Mouse (Mus musculus) kidney, adult 9 months (tissue): ENCODE data around the gene Acot6.

Experiments used
- DNase-seq: peaks from one replicate; pipeline ENCODE4 v3.0.0; 2022

Acot6 gene

GRCm38 (mm10) chr12:84107692-84108091 is 7.2 kb downstream of the Acot6 start:
- no peak for DNase-seq

DNA sequence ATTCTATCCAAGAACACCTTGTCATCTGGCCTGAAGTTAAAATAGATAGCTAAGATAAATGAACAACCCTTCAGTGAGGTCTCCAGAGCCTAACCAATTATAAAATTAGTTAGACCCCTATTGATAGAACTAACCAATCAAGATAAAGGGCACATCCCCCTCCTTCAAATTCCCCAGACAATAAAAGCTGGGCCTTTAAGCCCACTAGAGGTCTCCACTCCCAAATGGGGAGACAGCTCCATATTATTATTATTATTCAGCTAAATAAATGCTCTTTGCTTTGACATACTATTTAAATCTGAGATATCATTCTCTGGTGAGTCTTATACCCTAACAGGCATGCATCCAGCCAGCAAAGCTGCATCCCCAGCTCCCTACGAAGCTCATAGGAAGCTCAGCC is 9.5 kb downstream of the Acot6 start:
- DNase-seq = no peak

GRCm38 (mm10) chr12:84110814-84111213 is 10.4 kb downstream of the Acot6 start:
- DNase-seq = no peak

DNA sequence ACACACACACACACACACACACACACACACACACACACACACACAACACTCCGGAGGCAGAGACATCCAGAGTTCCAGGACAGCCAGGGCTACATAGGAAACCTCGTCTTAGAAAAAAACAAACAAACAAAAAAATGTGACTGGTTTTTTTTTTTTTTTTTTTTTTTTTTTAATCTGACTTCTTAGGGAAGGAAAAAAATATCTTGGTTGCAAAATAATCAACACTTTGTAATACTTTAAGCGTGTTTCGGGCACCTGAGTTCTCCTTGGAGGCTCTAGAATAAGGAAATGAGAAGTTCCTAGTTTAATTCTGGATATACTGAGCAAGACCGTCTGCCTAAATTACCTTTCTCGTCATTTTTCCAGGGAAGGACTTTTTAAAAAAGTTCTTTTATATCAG is 13.2 kb downstream of the Acot6 start:
- DNase-seq = no peak

GRCm38 (mm10) chr12:84114153-84114994 is 13.9 kb downstream of the Acot6 start, which contains the start of gene Dnal1:
Gene Dnal1 (plus strand): TSS chr12:84114366.
- DNase-seq = peak; percentile 92

DNA sequence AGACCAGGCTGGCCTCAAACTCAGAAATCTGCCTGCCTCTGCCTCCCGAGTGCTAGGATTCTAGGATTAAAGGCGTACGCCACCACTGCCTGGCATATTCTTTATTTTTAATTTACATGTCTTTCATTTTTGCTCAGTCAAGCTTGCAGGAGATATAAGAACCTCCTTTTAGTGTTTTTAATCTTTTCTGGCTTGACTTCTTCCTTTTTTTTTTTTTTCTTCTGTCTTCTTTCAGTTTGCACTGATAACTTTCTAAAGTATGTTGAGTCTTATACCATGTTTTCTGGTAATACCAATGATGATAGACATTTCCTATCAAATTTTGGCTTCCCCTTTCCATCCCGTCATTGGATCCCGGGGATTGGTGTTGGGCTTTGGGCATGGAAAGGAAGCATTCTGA is 19.1 kb downstream of the Acot6 start:
- DNase-seq = no peak

- no peak for DNase-seq
Measured at GRCm38 (mm10) chr12:84125892-84126291, 25.4 kb downstream of the Acot6 start.

DNA sequence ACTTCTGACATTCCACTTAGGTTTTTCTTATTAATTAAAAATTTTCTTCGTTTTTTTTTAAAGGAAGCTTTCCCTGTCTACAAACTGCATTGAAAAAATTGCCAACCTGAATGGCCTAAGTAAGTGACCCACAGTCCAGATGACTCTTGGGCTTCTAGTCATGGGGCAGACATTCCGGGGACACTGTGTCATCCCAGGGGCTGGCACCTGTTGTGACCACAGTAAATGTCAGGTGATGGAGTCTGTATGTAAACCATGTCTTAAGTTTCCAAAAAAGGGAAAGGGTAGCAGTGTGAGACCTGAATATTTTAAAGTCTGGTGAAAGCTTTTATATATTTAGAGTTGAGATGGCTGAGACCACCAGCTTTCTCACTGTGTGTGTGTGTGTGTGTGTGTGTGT is 26.4 kb downstream of the Acot6 start:
- DNase-seq = no peak

GRCm38 (mm10) chr12:84128576-84128975 is 28.1 kb downstream of the Acot6 start:
- no peak for DNase-seq

DNA sequence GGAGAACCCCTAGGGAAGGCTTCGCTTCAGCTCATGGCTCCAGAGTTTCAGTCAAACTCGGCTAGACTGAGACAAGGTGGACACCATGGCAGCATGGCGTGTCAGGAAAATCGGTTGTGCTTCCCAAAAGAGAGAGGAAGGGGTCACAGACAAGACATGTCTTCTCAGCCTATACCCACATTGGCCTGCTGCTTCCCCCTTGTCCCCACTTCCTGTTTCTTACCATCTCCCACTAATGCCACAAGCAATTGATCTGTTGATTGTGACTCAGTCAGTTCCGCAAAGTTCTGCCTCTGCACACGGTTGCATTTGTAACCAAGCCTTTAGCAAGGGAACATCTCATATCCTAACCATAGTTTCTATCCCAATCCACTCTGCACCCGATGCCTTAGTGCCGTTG is 29.5 kb downstream of the Acot6 start:
- no peak for DNase-seq

- peak; percentile 54 for DNase-seq
Measured at GRCm38 (mm10) chr12:84132265-84132664, 31.8 kb downstream of the Acot6 start.

- no peak for DNase-seq
Measured at GRCm38 (mm10) chr12:84137131-84137530, 36.7 kb downstream of the Acot6 start.

DNA sequence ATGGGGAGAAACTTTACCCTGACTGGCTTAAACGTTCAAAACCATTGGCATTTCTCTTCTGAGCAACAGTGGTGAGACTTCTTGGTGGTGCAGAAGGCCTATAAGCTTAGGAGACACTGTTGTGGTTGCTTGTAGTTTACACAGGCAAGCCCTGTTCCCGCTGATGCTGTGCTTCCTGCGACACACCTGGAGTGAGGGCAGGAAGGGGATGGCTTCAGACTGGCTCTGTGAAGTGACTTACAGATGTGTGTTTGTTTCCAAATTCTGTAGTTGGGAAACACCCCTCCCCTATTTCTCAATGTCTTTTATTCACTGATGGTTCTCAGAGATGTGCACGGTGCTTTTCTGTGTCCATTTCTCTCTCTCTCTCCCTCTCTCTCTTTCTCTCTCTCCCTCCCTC is 39.7 kb downstream of the Acot6 start:
- no peak for DNase-seq

DNA sequence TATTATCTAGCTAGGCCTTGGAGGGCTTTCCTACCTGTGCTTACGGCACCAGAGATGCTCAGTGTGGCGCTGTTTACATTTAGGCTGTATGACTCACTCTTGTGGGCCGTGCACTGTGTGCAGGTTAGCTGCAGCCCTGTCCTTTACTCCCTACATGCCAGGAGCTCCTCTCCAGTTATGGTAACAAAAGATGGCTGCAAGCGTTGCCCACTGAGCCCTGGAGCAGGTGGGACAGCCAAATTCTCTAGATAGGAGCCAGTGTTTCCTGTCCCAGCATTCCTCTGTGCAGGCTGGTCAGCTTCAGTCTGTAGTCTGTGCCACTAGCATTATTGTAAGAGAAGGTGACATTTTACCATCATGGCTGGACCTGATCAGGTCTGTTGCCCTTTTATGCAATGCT is 40.8 kb downstream of the Acot6 start:
- DNase-seq = no peak

DNA sequence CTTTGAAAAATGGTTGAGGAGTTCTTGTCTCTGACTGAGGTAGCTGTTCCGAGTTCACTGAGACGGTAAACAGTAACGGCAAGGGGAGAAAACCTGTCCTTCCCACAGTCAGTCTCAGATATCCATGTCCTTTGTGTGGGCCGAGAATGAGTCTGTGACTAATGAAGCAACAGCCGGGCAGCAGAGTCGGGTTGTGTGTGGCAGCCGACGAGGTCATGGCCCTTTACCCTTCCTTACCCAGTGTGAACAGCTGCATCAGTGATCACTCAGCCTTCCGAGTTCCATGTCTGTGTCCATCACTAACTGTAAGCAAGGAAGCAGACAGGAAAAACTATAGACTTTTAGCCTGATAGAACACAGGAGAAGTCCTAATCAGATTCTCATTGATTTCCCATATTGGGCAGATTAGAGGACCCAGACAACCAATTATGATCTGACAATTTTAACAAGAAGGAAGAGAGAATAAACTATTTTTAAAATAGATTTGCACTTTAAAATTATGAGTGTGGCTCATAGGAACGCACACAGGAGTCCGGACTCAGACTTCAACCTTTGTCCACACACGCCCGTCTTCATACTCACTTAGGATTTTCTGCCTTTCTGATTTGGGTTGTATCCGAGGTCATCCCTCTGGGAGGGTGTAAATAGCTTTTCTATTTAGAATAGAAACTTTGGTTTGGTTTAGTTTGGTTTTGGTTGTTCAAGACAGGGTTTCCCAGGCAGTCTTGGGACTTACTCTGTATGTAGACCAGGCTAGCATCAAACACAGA is 42.0 kb downstream of the Acot6 start:
- peak; percentile 71 for DNase-seq

DNA sequence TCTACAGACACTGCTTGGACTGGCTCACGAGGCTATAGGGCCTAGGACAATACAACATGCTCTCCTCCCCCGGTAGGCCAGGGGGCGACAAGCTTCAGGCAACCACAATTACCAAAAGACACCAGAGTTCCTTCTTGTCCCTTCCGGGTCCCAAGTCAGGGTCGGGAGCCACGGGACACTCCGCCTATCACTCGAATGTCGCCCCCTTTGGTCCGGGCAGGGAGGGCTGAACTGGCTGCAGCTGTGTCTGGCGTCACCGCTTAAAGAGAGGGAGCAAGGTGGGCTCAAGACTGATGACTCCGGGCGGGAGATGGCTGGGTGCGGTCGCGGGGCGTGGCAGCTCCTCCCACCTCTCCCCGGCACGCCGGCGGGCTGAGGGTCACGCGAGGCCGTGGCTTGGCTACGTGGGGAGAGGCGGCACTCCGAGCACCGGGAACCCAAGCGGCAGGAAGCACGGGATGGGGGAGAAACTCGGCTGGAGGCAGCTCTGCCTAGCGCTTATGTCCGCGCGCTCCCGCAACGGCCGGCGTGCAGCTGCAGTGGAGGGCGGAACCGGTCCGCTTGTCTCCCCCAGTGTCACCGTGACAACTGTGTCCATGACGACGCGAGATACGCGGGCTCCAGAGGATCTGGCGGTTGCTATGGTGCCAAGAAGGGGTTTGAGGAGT is 47.6 kb downstream of the Acot6 start, which contains the start of gene Pnma1:
TSS of gene Pnma1 (minus strand) at position 536 of the 668 bp plus-strand sequence.
- DNase-seq = peak; percentile 53

DNA sequence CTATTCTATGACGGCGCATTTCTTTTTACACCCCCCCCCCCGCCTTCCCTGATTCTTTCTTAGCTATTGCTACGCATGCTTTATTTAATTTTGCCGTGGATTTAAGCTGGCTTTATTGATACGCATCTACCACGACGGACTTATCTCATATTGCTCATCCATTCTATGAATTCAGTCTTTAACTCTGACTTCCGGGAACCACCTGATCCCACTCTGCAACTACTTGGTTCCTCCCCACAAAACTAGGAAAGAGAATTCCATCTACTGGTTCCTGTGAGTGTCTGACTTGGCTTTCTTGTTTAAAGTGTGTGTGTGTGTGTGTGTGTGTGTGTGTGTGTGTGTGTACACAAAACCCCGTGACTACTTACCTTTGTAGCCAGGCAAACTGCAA is 48.2 kb downstream of the Acot6 start:
- DNase-seq = no peak

- no peak for DNase-seq
Measured at GRCm38 (mm10) chr12:84149971-84150370, 49.5 kb downstream of the Acot6 start.

GRCm38 (mm10) chr12:84150976-84151375 is 50.5 kb downstream of the Acot6 start:
- DNase-seq = no peak

- no peak for DNase-seq
Measured at GRCm38 (mm10) chr12:84151911-84152310, 51.5 kb downstream of the Acot6 start.

DNA sequence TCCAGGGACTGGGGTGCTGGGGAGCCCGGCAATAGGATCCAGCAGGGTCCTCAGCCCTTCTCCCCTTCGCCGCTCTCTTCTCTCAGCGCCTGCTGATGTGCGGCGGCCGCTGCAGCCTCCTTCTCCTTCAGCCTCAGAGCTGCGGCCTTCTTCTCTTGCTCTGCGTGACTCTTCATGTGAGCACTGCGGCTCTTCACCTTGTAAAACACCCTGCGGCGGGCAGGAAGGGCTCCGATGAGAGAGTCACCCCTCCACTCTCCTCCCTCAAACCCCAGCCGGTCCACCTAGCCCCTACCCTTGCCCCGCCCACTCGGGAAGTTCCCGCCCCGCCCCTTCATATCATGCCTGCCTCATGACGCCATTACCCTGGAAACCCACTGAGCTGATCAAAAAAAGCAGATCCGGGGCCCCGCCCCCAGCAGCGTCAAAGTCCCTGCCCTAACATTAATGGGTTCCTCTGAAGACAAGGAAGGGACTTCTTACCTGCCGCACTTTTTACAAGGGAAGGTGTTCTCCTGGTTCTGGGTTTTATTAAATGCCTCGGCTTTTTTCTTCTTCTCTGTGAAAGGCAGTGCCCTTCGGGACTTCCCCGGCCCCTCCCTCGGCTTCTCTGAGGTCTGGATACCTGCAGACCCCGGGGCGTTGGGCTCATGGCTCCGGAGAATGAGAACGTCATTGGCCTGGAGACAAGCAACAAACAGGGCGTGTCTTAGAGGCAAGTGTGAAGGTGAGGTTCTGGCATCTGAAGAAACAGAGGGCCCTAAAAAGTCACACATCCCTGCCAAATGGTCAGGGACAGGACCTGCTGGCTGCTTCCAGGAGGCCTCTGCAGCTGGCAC is 52.1 kb downstream of the Acot6 start:
- DNase-seq = no peak

- no peak for DNase-seq
Measured at GRCm38 (mm10) chr12:84153414-84153813, 53.0 kb downstream of the Acot6 start.
